Mouse (Mus musculus): ENCODE results near the gene Lrp3. TPM values are rescaled to one million over a fixed set of nuclear protein-coding genes. Genes with fewer than 3 reads are reported as not detected.
A peak's percentile ranks its signal among the peaks of the same experiment; 100 is the strongest.

Gene Lrp3
- polyA plus RNA-seq, 1 experiment from 2014 or later: 33.0 TPM

DNA sequence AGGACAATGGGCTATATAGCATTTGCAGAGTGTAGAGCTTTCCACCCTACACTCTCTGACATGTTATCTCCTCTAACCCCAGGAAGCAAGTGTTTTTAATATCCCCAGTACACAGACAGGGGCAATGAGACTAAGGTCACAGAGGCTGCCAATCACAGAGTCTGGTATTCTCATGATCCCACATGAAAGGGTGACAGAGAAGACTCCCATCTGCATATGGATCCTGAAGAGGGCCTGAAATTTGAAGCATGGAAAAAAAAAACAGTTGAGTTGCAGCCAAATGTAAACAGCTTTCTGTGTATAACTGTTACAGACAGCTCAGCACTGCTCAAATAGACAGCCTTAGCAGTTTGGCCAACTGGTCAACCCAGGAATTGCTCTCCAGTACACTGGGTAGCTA is 15.5 kb downstream of the Lrp3 start:
- Histone ChIP-seq H3K4me2 (ENCODE audit: low read depth, low read length) (no peak overlapping the region), H3K27me3 (ENCODE audit: control insufficient read depth, insufficient read depth, low read length) (no peaks in the 10 kb centered on the region), H3K9me3 (ENCODE audit: control insufficient read depth, low read length) (no peaks in the 10 kb centered on the region), H3K36me3 (ENCODE audit: control insufficient read depth, insufficient read depth, low read length) (peaks cover 48% of the 10 kb centered on the region), H3K27ac (ENCODE audit: low read depth, low read length) (no peak overlapping the region), H3K9ac (replicated peaks; ENCODE audit: low read depth, low read length) (no peak overlapping the region), H3K4me1 (ENCODE audit: control insufficient read depth, insufficient read depth, low read length) (no peaks in the 10 kb centered on the region), H3K4me3 (ENCODE audit: low read depth, low read length) (no peak overlapping the region)
- no peak for ATAC-seq (ENCODE audit: low read depth)

GRCm38 (mm10) chr7:35198981-35199754 is 16.1 kb downstream of the Lrp3 start:
- Histone ChIP-seq H3K36me3 (ENCODE audit: control insufficient read depth, insufficient read depth, low read length) (peaks cover 44% of the 10 kb centered on the region), H3K4me2 (ENCODE audit: low read depth, low read length) (no peak overlapping the region), H3K27me3 (ENCODE audit: control insufficient read depth, insufficient read depth, low read length) (no peaks in the 10 kb centered on the region), H3K9ac (replicated peaks; ENCODE audit: low read depth, low read length) (no peak overlapping the region), H3K4me1 (ENCODE audit: control insufficient read depth, insufficient read depth, low read length) (no peaks in the 10 kb centered on the region), H3K4me3 (ENCODE audit: low read depth, low read length) (no peak overlapping the region), H3K27ac (ENCODE audit: low read depth, low read length) (no peak overlapping the region), H3K9me3 (ENCODE audit: control insufficient read depth, low read length) (no peaks in the 10 kb centered on the region)
- 93% methylated on average over 12 of the region's 12 CpGs for WGBS
- no peak for ATAC-seq (ENCODE audit: low read depth)

- Histone ChIP-seq H3K9me3 (ENCODE audit: control insufficient read depth, low read length) (no peaks in the 10 kb centered on the region), H3K27me3 (ENCODE audit: control insufficient read depth, insufficient read depth, low read length) (no peaks in the 10 kb centered on the region), H3K36me3 (ENCODE audit: control insufficient read depth, insufficient read depth, low read length) (peaks cover 22% of the 10 kb centered on the region), H3K4me2 (ENCODE audit: low read depth, low read length) (no peak overlapping the region), H3K9ac (replicated peaks; ENCODE audit: low read depth, low read length) (no peak overlapping the region; the same call in 1 of the 2 replicates), H3K4me3 (ENCODE audit: low read depth, low read length) (no peak overlapping the region), H3K4me1 (ENCODE audit: control insufficient read depth, insufficient read depth, low read length) (no peaks in the 10 kb centered on the region), H3K27ac (ENCODE audit: low read depth, low read length) (no peak overlapping the region)
- no peak for ATAC-seq (ENCODE audit: low read depth)
- WGBS: 80% methylated on average over 2 of the region's 2 CpGs
Observed at GRCm38 (mm10) chr7:35197022-35197421, 18.3 kb downstream of the Lrp3 start.

DNA sequence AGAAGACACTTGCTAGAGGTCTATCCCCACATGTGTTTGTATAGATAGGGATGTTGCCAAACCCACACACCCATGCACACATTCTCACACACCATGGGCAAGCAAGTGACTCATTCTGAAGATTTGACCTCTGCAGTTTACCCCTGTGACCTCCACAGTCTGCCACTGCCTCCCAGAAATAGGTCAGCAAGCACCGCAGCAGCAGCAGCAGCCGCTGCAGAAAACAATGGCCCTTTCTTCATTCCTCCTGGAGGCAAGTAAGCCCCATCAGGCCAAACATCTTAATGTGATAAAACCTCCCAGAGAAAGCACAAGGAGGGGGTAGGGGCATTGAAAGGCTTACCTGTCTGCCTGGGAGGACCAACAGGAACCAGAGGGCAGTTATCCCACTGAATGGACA is 24.0 kb downstream of the Lrp3 start:
- Histone ChIP-seq H3K9ac (replicated peaks; ENCODE audit: low read depth, low read length) (no peak overlapping the region), H3K4me2 (ENCODE audit: low read depth, low read length) (no peak overlapping the region), H3K27ac (ENCODE audit: low read depth, low read length) (no peak overlapping the region), H3K36me3 (ENCODE audit: control insufficient read depth, insufficient read depth, low read length) (no peaks in the 10 kb centered on the region), H3K4me1 (ENCODE audit: control insufficient read depth, insufficient read depth, low read length) (peaks cover 2% of the 10 kb centered on the region), H3K9me3 (ENCODE audit: control insufficient read depth, low read length) (no peaks in the 10 kb centered on the region), H3K27me3 (ENCODE audit: control insufficient read depth, insufficient read depth, low read length) (peaks cover 9% of the 10 kb centered on the region), H3K4me3 (ENCODE audit: low read depth, low read length) (no peak overlapping the region)
- ATAC-seq (ENCODE audit: low read depth): no peak
- 20% methylated on average over 2 of the region's 2 CpGs for WGBS

GRCm38 (mm10) chr7:35189699-35190098 is 25.6 kb downstream of the Lrp3 start:
- Histone ChIP-seq H3K4me3 (ENCODE audit: low read depth, low read length) (no peak overlapping the region), H3K9me3 (ENCODE audit: control insufficient read depth, low read length) (no peaks in the 10 kb centered on the region), H3K4me1 (ENCODE audit: control insufficient read depth, insufficient read depth, low read length) (peaks cover 7% of the 10 kb centered on the region), H3K36me3 (ENCODE audit: control insufficient read depth, insufficient read depth, low read length) (no peaks in the 10 kb centered on the region), H3K27me3 (ENCODE audit: control insufficient read depth, insufficient read depth, low read length) (peaks cover 22% of the 10 kb centered on the region), H3K27ac (ENCODE audit: low read depth, low read length) (no peak overlapping the region), H3K4me2 (ENCODE audit: low read depth, low read length) (no peak overlapping the region), H3K9ac (replicated peaks; ENCODE audit: low read depth, low read length) (no peak overlapping the region)
- 78% methylated on average over 5 of the region's 5 CpGs for WGBS
- no peak for ATAC-seq (ENCODE audit: low read depth)

DNA sequence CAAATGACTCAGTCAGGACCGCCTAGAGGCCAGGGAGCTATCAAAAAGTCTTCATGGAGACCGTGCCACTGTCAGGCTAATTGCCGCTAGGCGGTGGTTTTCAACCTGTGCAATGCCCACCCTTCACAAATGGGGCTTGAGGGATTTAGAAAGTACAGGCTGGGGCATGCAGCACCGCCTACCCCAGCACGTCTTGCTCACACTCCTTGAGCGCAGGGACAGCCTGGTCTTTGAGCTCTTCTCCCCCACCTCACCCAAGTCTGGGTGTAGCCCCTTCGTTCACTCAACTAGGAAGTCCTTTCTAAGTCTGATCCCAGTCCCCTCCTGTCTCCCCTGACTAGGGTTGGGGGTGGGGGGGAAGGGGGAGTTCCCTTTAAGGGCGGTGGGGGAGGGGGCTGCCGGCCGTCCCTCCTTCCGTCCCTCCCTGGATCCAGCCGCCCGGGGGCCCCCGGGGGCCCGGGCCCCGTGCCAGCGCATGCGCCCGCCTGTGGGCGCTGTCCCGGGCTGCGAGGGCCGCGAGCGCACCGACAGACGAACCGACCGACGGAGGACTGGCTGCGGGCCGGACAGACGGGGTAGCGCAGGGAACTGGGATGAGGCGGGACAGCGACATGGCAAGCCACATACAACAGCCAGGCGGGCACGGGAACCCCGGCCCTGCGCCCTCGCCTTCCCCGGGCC is 29.3 kb downstream of the Lrp3 start, which contains the start of gene Slc7a10:
Slc7a10 (plus strand) TSS at position 497 of the 681 bp plus-strand sequence.
- peak; percentile 57; the same call in 1 of the 2 replicates for ATAC-seq (ENCODE audit: low read depth)
- Histone ChIP-seq H3K4me3 (ENCODE audit: low read depth, low read length) (peak within 1 kb of the TSS; percentile 26), H3K4me1 (ENCODE audit: control insufficient read depth, insufficient read depth, low read length) (peaks cover 7% of the 10 kb centered on the region), H3K4me2 (ENCODE audit: low read depth, low read length) (peak within 1 kb of the TSS; percentile 49), H3K9me3 (ENCODE audit: control insufficient read depth, low read length) (no peaks in the 10 kb centered on the region), H3K27ac (ENCODE audit: low read depth, low read length) (no peak within 1 kb of the TSS), H3K36me3 (ENCODE audit: control insufficient read depth, insufficient read depth, low read length) (no peaks in the 10 kb centered on the region), H3K27me3 (ENCODE audit: control insufficient read depth, insufficient read depth, low read length) (peaks cover 27% of the 10 kb centered on the region), H3K9ac (replicated peaks; ENCODE audit: low read depth, low read length) (peak within 1 kb of the TSS; percentile 37; the same call in 1 of the 2 replicates)
- WGBS: 1% methylated on average over 40 of the region's 43 CpGs

- H3K27me3 ChIP-seq (ENCODE audit: control insufficient read depth, insufficient read depth, low read length): peaks cover 27% of the 10 kb centered on the region
- WGBS: 3% methylated on average over 54 of the region's 54 CpGs
- H3K4me1 ChIP-seq (ENCODE audit: control insufficient read depth, insufficient read depth, low read length): peaks cover 7% of the 10 kb centered on the region
- no peak overlapping the region for H3K9ac ChIP-seq (replicated peaks; ENCODE audit: low read depth, low read length)
- H3K4me2 ChIP-seq (ENCODE audit: low read depth, low read length): peak overlapping the region; percentile 35
- H3K9me3 ChIP-seq (ENCODE audit: control insufficient read depth, low read length): no peaks in the 10 kb centered on the region
- no peaks in the 10 kb centered on the region for H3K36me3 ChIP-seq (ENCODE audit: control insufficient read depth, insufficient read depth, low read length)
- H3K27ac ChIP-seq (ENCODE audit: low read depth, low read length): no peak overlapping the region
- peak overlapping the region; percentile 16 for H3K4me3 ChIP-seq (ENCODE audit: low read depth, low read length)
- peak; percentile 67 for ATAC-seq (ENCODE audit: low read depth)
Observed at GRCm38 (mm10) chr7:35184833-35185724, 30.2 kb downstream of the Lrp3 start.

- no peak overlapping the region for H3K9ac ChIP-seq (replicated peaks; ENCODE audit: low read depth, low read length)
- no peaks in the 10 kb centered on the region for H3K27me3 ChIP-seq (ENCODE audit: control insufficient read depth, insufficient read depth, low read length)
- no peaks in the 10 kb centered on the region for H3K4me1 ChIP-seq (ENCODE audit: control insufficient read depth, insufficient read depth, low read length)
- H3K9me3 ChIP-seq (ENCODE audit: control insufficient read depth, low read length): no peaks in the 10 kb centered on the region
- 54% methylated on average over 18 of the region's 18 CpGs for WGBS
- H3K27ac ChIP-seq (ENCODE audit: low read depth, low read length): no peak overlapping the region
- no peaks in the 10 kb centered on the region for H3K36me3 ChIP-seq (ENCODE audit: control insufficient read depth, insufficient read depth, low read length)
- H3K4me3 ChIP-seq (ENCODE audit: low read depth, low read length): no peak overlapping the region
- ATAC-seq (ENCODE audit: low read depth): no peak
- H3K4me2 ChIP-seq (ENCODE audit: low read depth, low read length): no peak overlapping the region
Observed at GRCm38 (mm10) chr7:35176412-35177381, 38.6 kb downstream of the Lrp3 start.
